18 mouse cellular contexts compared by ENCODE assay signal in genomic region chr8:106131488-106132222, GRCm38 (mm10). TPM values are rescaled to one million over a fixed set of nuclear protein-coding genes. Genes with fewer than 3 reads are reported as not detected.
"Had no signal": no experiment of that assay in that cellular context is flagged by ENCODE, and none has a peak within 500 bp of the region (broad histone marks: within the 10 kb centered on the region; RNA-seq: fewer than 3 reads in every experiment).

No protein-coding gene starts in this region.

- H3K27ac ChIP-seq: kidney, embryonic 15.5 days; limb, embryonic 15.5 days; midbrain, embryonic 12.5 days; neural tube, embryonic 13.5 days; stomach, embryonic 15.5 days had no signal

- DNase-seq: kidney, adult 2 months; kidney, postnatal 14 days; lung, adult 2 months; lung, postnatal 4 days; right cerebral cortex, postnatal 14 days; thymus, postnatal 4 days had no signal

- H3K4me2 ChIP-seq: kidney, embryonic 15.5 days; limb, embryonic 15.5 days; midbrain, embryonic 12.5 days; neural tube, embryonic 13.5 days; stomach, embryonic 15.5 days had no signal

- H3K4me3 ChIP-seq: kidney, embryonic 15.5 days; limb, embryonic 15.5 days; midbrain, embryonic 12.5 days; neural tube, embryonic 13.5 days; stomach, embryonic 15.5 days had no signal

- ATAC-seq: intestine, embryonic 16.5 days; lung, postnatal 0 days; midbrain, embryonic 16.5 days had no signal

- H3K9ac ChIP-seq: kidney, embryonic 15.5 days; limb, embryonic 15.5 days; midbrain, embryonic 12.5 days; neural tube, embryonic 13.5 days; stomach, embryonic 15.5 days had no signal

- H3K9me3 ChIP-seq: kidney, embryonic 15.5 days; limb, embryonic 15.5 days; megakaryocyte, embryonic 14.5 days; midbrain, embryonic 12.5 days; neural tube, embryonic 13.5 days; stomach, embryonic 15.5 days had no signal

RNA-seq across cellular contexts. Expression of gene Esrp2, which starts 5.1 kb away (rescaled TPM):
- total RNA-seq: layer of hippocampus, postnatal 14 days; left cerebral cortex, adult 18-20 months; left cerebral cortex, postnatal 25 days had no signal
